Mouse (Mus musculus) lung, embryonic 14.5 days (tissue): ENCODE results near the gene Arhgef28. TPM values are rescaled to one million over a fixed set of nuclear protein-coding genes. Genes with fewer than 3 reads are reported as not detected.

Experiments
- ATAC-seq: fragments of 200-750 bp; cut with Nextera tagmentation; 2 replicates; pipeline ENCODE4 v1.8.0; 2017; ENCODE audit warnings: mild to moderate bottlenecking, moderate TSS enrichment, moderate library complexity; ENCODE audit not compliant: insufficient read depth
- DNase-seq: peaks from one replicate; pipeline ENCODE4 v3.0.0-alpha.2; 2015
- H3K27ac ChIP-seq: fragments of 300-500 bp; sonication (generic); 2 replicates; pipeline ENCODE4 v1.5.1; 2014; ENCODE audit warnings: low read depth, mild to moderate bottlenecking, moderate library complexity
- H3K27me3 ChIP-seq: fragments of 300-500 bp; sonication (generic); 2 replicates; pipeline ENCODE4 v1.6.1; 2014; ENCODE audit warnings: low read length, control low read depth; ENCODE audit not compliant: insufficient read depth
- H3K36me3 ChIP-seq: fragments of 300-500 bp; sonication (generic); 2 replicates; pipeline ENCODE4 v1.6.1; 2014; ENCODE audit warnings: control low read depth; ENCODE audit not compliant: insufficient read depth
- H3K4me1 ChIP-seq: fragments of 300-500 bp; sonication (generic); 2 replicates; pipeline ENCODE4 v1.6.1; 2014; ENCODE audit warnings: antibody characterized with exemption, control low read depth; ENCODE audit not compliant: insufficient read depth
- H3K4me2 ChIP-seq: fragments of 300-500 bp; sonication (generic); 2 replicates; pipeline ENCODE4 v1.6.1; 2014; ENCODE audit warnings: mild to moderate bottlenecking
- H3K4me3 ChIP-seq: fragments of 300-500 bp; sonication (generic); 2 replicates; pipeline ENCODE4 v1.5.1; 2014; ENCODE audit warnings: low read depth, low read length
- H3K9ac ChIP-seq: fragments of 300-500 bp; sonication (generic); 2 replicates; pipeline ENCODE4 v1.6.1; 2014
- H3K9me3 ChIP-seq: fragments of 300-500 bp; sonication (generic); 2 replicates; pipeline ENCODE4 v1.6.1; 2016; ENCODE audit warnings: low read depth, low read length, control low read depth
- CTCF ChIP-seq: IDR thresholded peaks from 2 replicates; pipeline ENCODE4 v1.5.1; 2016; ENCODE audit warnings: antibody characterized with exemption, low read depth
- WGBS: fragments of 180-500 bp; shearing (Covaris S2); extraction: QIAGEN DNeasy Blood & Tissue Kit; methylation state at CpG from one replicate; pipeline ENCODE4 v1.1.7; 2014; 5-methylcytosine and 5-hydroxymethylcytosine counted together
- polyA plus RNA-seq: library from polyadenylated mRNA; unstranded; fragments of >200 nt; fragmentation: Nextera tagmentation; extraction: Ambion mirVana; gene quantifications from 2 replicates; pipeline ENCODE4 v1.2.1, GENCODE M21; 2014

Arhgef28 gene
- polyA plus RNA-seq, 1 experiment from 2014 or later = 15.0 TPM

- Histone ChIP-seq H3K36me3 (no peaks in the 10 kb centered on the region), H3K27ac (no peak overlapping the region), H3K4me2 (no peak overlapping the region), H3K4me1 (no peaks in the 10 kb centered on the region), H3K9me3 (no peaks in the 10 kb centered on the region), H3K9ac (no peak overlapping the region), H3K4me3 (no peak overlapping the region), H3K27me3 (no peaks in the 10 kb centered on the region; the same call in 1 of the 2 replicates)
- peak; percentile 87 for TF ChIP-seq CTCF
- DNase-seq (peak; percentile 93), ATAC-seq (no peak)
- WGBS = 15% methylated on average over 12 of the region's 12 CpGs
These were observed 33.9 kb upstream of the Arhgef28 start for GRCm38 (mm10) chr13:98239978-98240641.

- H3K27me3 ChIP-seq = no peaks in the 10 kb centered on the region
- H3K4me2 ChIP-seq = no peak overlapping the region
- no peak overlapping the region for H3K9ac ChIP-seq
- peak; percentile 26 for DNase-seq
- no peak for ATAC-seq
- no peaks in the 10 kb centered on the region for H3K36me3 ChIP-seq
- no peak overlapping the region for H3K4me3 ChIP-seq
- WGBS = 36% methylated on average over 6 of the region's 6 CpGs
- H3K27ac ChIP-seq = no peak overlapping the region
- TF ChIP-seq CTCF = no peak
- no peaks in the 10 kb centered on the region for H3K4me1 ChIP-seq
- H3K9me3 ChIP-seq = no peaks in the 10 kb centered on the region
These were observed 29.2 kb upstream of the Arhgef28 start for GRCm38 (mm10) chr13:98235451-98235850.

DNA sequence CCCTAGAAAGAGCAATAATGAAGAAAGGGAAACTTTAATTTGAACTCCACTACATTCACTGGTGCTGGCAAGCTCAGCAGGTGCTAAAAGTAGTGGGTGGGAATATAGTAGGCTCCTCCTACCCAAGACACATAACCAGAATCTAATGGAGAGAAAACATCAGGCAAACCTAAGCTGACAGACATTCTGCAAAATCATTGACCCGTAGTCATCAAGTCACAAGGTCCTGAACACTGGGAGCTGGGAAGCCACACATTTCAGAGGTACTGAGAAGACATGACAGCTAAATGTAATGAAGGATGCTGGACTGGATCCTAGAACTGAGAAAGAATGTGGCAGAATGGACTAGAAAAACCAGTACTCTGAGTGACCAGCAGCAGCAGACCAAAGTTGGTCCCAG is 24.3 kb upstream of the Arhgef28 start:
- DNase-seq = no peak
- no peak for ATAC-seq
- Histone ChIP-seq H3K4me1 (no peaks in the 10 kb centered on the region), H3K4me2 (no peak overlapping the region), H3K9me3 (no peaks in the 10 kb centered on the region), H3K27me3 (no peaks in the 10 kb centered on the region), H3K9ac (no peak overlapping the region), H3K36me3 (no peaks in the 10 kb centered on the region), H3K4me3 (no peak overlapping the region), H3K27ac (no peak overlapping the region)
- WGBS = 90% methylated on average over 1 of the region's 1 CpGs
- no peak for TF ChIP-seq CTCF

GRCm38 (mm10) chr13:98226225-98226624 is 20.0 kb upstream of the Arhgef28 start:
- no peak for TF ChIP-seq CTCF
- H3K4me3 ChIP-seq = no peak overlapping the region
- no peak overlapping the region for H3K27ac ChIP-seq
- WGBS = 62% methylated on average over 2 of the region's 2 CpGs
- no peaks in the 10 kb centered on the region for H3K9me3 ChIP-seq
- H3K4me2 ChIP-seq = no peak overlapping the region
- no peaks in the 10 kb centered on the region for H3K27me3 ChIP-seq
- H3K9ac ChIP-seq = no peak overlapping the region
- H3K4me1 ChIP-seq = no peaks in the 10 kb centered on the region
- DNase-seq = no peak
- H3K36me3 ChIP-seq = no peaks in the 10 kb centered on the region
- no peak for ATAC-seq

GRCm38 (mm10) chr13:98222848-98223247 is 16.6 kb upstream of the Arhgef28 start:
- Histone ChIP-seq H3K27me3 (no peaks in the 10 kb centered on the region), H3K4me2 (no peak overlapping the region), H3K9ac (no peak overlapping the region), H3K27ac (no peak overlapping the region), H3K9me3 (no peaks in the 10 kb centered on the region), H3K36me3 (no peaks in the 10 kb centered on the region), H3K4me3 (no peak overlapping the region), H3K4me1 (no peaks in the 10 kb centered on the region)
- 33% methylated on average over 12 of the region's 12 CpGs for WGBS
- TF ChIP-seq CTCF = peak; percentile 90
- DNase-seq (peak; percentile 76), ATAC-seq (peak; percentile 65)

GRCm38 (mm10) chr13:98210137-98210536 is 3.9 kb upstream of the Arhgef28 start:
- Histone ChIP-seq H3K27ac (no peak overlapping the region), H3K4me3 (no peak overlapping the region), H3K9me3 (no peaks in the 10 kb centered on the region), H3K4me2 (no peak overlapping the region), H3K9ac (no peak overlapping the region), H3K4me1 (no peaks in the 10 kb centered on the region), H3K36me3 (no peaks in the 10 kb centered on the region), H3K27me3 (0 out of 2 replicates have a peak, but pooled peaks cover 2% of the 10 kb centered on the region)
- ATAC-seq = no peak
- no peak for TF ChIP-seq CTCF
- DNase-seq = no peak
- 74% methylated on average over 7 of the region's 7 CpGs for WGBS

DNA sequence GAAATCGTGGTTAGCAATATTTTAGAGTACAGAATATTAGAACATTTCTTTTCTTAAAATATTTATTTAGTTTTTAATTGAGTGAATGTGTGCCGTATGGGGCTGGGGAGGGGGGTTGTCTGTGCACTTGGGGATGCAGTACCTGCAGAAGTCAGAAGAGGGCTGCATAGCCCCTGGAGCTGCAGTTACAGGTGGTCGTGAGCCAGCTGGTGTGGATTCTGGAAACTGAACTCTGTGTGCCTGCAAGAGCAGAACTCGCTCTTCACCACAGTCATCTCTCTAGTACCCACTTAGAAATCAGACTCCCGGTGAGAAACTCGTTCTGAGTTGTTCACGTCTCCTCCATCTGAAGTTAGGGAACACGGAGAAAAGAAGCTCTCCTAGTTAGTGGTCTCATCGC is 2.6 kb upstream of the Arhgef28 start:
- Histone ChIP-seq H3K27ac (no peak overlapping the region), H3K9ac (no peak overlapping the region), H3K9me3 (no peaks in the 10 kb centered on the region), H3K36me3 (no peaks in the 10 kb centered on the region), H3K27me3 (0 out of 2 replicates have a peak, but pooled peaks cover 2% of the 10 kb centered on the region), H3K4me1 (no peaks in the 10 kb centered on the region), H3K4me2 (no peak overlapping the region), H3K4me3 (no peak overlapping the region)
- ATAC-seq (no peak), DNase-seq (peak; percentile 51)
- peak; percentile 70 for TF ChIP-seq CTCF
- WGBS = 35% methylated on average over 9 of the region's 9 CpGs
